ENCODE assay signal across 24 mouse cellular contexts in the genomic region with DNA sequence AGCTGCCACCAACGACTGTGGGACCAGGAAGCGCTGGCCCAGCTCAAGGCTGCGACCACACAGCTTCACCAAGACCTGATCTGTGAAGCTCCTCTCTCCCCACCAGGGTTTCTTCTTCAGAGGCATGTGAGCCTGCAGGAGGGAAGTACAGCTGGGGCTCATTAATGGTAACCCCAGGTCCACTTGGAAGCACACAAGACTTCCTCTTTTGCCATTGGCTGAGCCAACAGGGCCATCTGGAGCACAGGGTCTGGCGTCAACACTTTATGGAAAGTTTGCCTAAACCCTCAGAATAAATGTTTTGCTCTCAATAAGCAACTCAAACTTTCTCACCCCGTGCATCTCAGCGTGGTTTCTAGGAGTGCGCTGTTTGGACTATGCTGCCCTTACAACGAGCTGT. TPM values are rescaled to one million over a fixed set of nuclear protein-coding genes. Genes with fewer than 3 reads are reported as not detected.
A peak's percentile ranks its signal among the peaks of the same experiment; 100 is the strongest.
DNase-seq lines count a peak whose midpoint lies in the region; ATAC-seq and TF ChIP-seq lines count a peak whose summit lies in the region.
"Had no signal": no experiment of that assay in that cellular context is flagged by ENCODE, and none has a peak within 500 bp of the region (broad histone marks: within the 10 kb centered on the region; RNA-seq: fewer than 3 reads in every experiment).

No protein-coding gene starts in this region.

- ATAC-seq in limb, embryonic 14.5 days (ENCODE audit: low FRiP score, low read depth): 0 out of 2 replicates have a peak, but pooled peaks have one; percentile 6
- ATAC-seq: inflammation-experienced regulatory T-cells, adult 6 months; lung, postnatal 0 days; midbrain, embryonic 16.5 days had no signal

- no peak overlapping the region for H3K9ac ChIP-seq in limb, embryonic 14.5 days (ENCODE audit: low read depth, low read length, severe bottlenecking)
- H3K9ac ChIP-seq: forebrain, embryonic 12.5 days; hindbrain, embryonic 12.5 days; liver, embryonic 15.5 days had no signal

- DNase-seq in heart, adult 11 months: peak; percentile 97
- no peak for DNase-seq in heart, postnatal 14 days
- peak; percentile 34 for DNase-seq in NIH3T3 (ENCODE audit: low read depth)
- peak; percentile 15 for DNase-seq in gastrocnemius, postnatal 14 days
- DNase-seq in limb, embryonic 14.5 days (ENCODE audit: low spot score): peak; percentile 21
- no peak for DNase-seq in right cerebral cortex, postnatal 14 days
- DNase-seq in right cerebral cortex, postnatal 36 days (ENCODE audit: low spot score in 2 of 2): no peak
- DNase-seq: adrenal gland, postnatal 10 days; cerebellum, adult 2 months; kidney, adult 8-10 months; right cerebral cortex, adult 18-20 months; thymus, postnatal 4 days had no signal

- H3K4me2 ChIP-seq in limb, embryonic 14.5 days (replicated peaks; ENCODE audit: low read depth, low read length, severe bottlenecking): no peak overlapping the region
- H3K4me2 ChIP-seq: forebrain, embryonic 12.5 days; hindbrain, embryonic 12.5 days; liver, embryonic 15.5 days had no signal

- no peaks in the 10 kb centered on the region for H3K36me3 ChIP-seq in limb, embryonic 14.5 days (ENCODE audit: control insufficient read depth, insufficient read depth, low read length)
- H3K36me3 ChIP-seq: forebrain, embryonic 12.5 days; hindbrain, embryonic 12.5 days; liver, embryonic 15.5 days had no signal

- no peaks in the 10 kb centered on the region for H3K9me3 ChIP-seq in limb, embryonic 14.5 days (ENCODE audit: control insufficient read depth, low read length)
- H3K9me3 ChIP-seq: forebrain, embryonic 12.5 days; hindbrain, embryonic 12.5 days; liver, embryonic 15.5 days had no signal

- no peak overlapping the region for H3K27ac ChIP-seq in limb, embryonic 14.5 days (replicated peaks; ENCODE audit: low read depth, low read length)
- H3K27ac ChIP-seq: forebrain, embryonic 12.5 days; hindbrain, embryonic 12.5 days; liver, embryonic 15.5 days had no signal

- WGBS in limb, embryonic 14.5 days: 57% methylated on average over 8 of the region's 8 CpGs

- H3K4me1 ChIP-seq in limb, embryonic 14.5 days (ENCODE audit: control insufficient read depth, insufficient read depth, low read length): no peaks in the 10 kb centered on the region
- H3K4me1 ChIP-seq: forebrain, embryonic 12.5 days; hindbrain, embryonic 12.5 days; liver, embryonic 15.5 days had no signal

- no peak for TF ChIP-seq POLR2A in limb, embryonic 14.5 days (IDR thresholded peaks at IDR 0.05; ENCODE audit: borderline replicate concordance, extremely low read depth, insufficient read depth, insufficient read length)

- intact Hi-C loops in heart, postnatal 14 days (cut with DNase I): loop anchor here (5.0 kb wide), 3 partner anchors 200 to 1065 kb away; no protein-coding TSS in a partner anchor
- intact Hi-C loops in gastrocnemius, postnatal 14 days (cut with DNase I; ENCODE audit: low total_unique reads): loop anchor here (5.0 to 10.0 kb wide), 3 partner anchors 105 to 1055 kb away; a partner anchor contains a TSS

- no peaks in the 10 kb centered on the region for H3K27me3 ChIP-seq in limb, embryonic 14.5 days (ENCODE audit: control insufficient read depth, insufficient read depth, low read length)
- H3K27me3 ChIP-seq: forebrain, embryonic 12.5 days; hindbrain, embryonic 12.5 days; liver, embryonic 15.5 days had no signal

- H3K4me3 ChIP-seq in limb, embryonic 14.5 days (replicated peaks; ENCODE audit: low read length): no peak overlapping the region
- H3K4me3 ChIP-seq: forebrain, embryonic 12.5 days; hindbrain, embryonic 12.5 days; liver, embryonic 15.5 days had no signal

RNA-seq across cellular contexts. Expression of a gene that starts 29.4 kb away (rescaled TPM):
- total RNA-seq in heart, postnatal 14 days (2021): not detected
- not detected for total RNA-seq in gastrocnemius, postnatal 14 days (2021)
- polyA plus RNA-seq in limb, embryonic 14.5 days (2012; rRNA removed): not detected in 2 replicates
- polyA plus RNA-seq in limb, embryonic 14.5 days (2014; fragmentation: Nextera tagmentation; extraction: Ambion mirVana): not detected in 2 replicates
- total RNA-seq: adrenal gland, postnatal 10 days; layer of hippocampus, postnatal 25 days; left cerebral cortex, postnatal 25 days; megakaryocyte, adult 5-6 weeks had no signal
- polyA plus RNA-seq: cerebellum, adult 2 months; cortical plate, adult 2 months; forebrain, embryonic 12.5 days; heart, embryonic 14.5 days; hindbrain, embryonic 12.5 days; inflammation-experienced regulatory T-cells, adult 6 months; large intestine, adult 2 months; liver, embryonic 15.5 days; lung, postnatal 0 days; midbrain, embryonic 16.5 days had no signal

Comparison
In these comparisons a context has a peak if more than half of its experiments do, and no peak if none do; other contexts are left out.
1. DNase-seq: peak in heart, adult 11 months (single experiment), NIH3T3 (single experiment), gastrocnemius, postnatal 14 days (single experiment) and limb, embryonic 14.5 days (single experiment); none in heart, postnatal 14 days (0 of 2), right cerebral cortex, postnatal 14 days (single experiment) and right cerebral cortex, postnatal 36 days (0 of 2).